Mouse (Mus musculus) C2C12 (cell line): Measurements from ENCODE around the gene Wwp2. TPM values are rescaled to one million over a fixed set of nuclear protein-coding genes. Genes with fewer than 3 reads are reported as not detected.
A peak's percentile ranks its signal among the peaks of the same experiment; 100 is the strongest.

ENCODE experiments used
- H3K27me3 ChIP-seq: one replicate; pipeline ENCODE4 v1.6.1; 2011; ENCODE audit not compliant: control insufficient read depth, insufficient read depth, insufficient read length
- H3K36me3 ChIP-seq: one replicate; pipeline ENCODE4 v1.6.1; 2011; ENCODE audit not compliant: control insufficient read depth, insufficient read depth
- H3K4me3 ChIP-seq: one replicate; pipeline ENCODE4 v1.5.1; 2011; ENCODE audit warnings: mild to moderate bottlenecking, control low read depth; ENCODE audit not compliant: poor library complexity, insufficient read depth, severe bottlenecking
- H3K79me2 ChIP-seq: one replicate; pipeline ENCODE4 v1.6.1; 2011; ENCODE audit not compliant: control insufficient read depth, insufficient read depth
- H3K79me3 ChIP-seq: one replicate; pipeline ENCODE4 v1.6.1; 2011; ENCODE audit warnings: low read depth, control low read depth
- H3ac ChIP-seq: one replicate; pipeline ENCODE3; 2011; ENCODE audit warnings: low read depth; ENCODE audit not compliant: control insufficient read depth, insufficient read length
- CEBPB ChIP-seq: IDR thresholded peaks from one replicate; pipeline ENCODE4 v1.6.1; 2011; ENCODE audit warnings: low read depth, mild to moderate bottlenecking, control low read depth, moderate library complexity
- CTCF ChIP-seq: IDR thresholded peaks from one replicate; pipeline ENCODE4 v1.5.1; 2011; ENCODE audit not compliant: control insufficient read depth, insufficient read depth, insufficient read length
- FOSL1 ChIP-seq: IDR thresholded peaks from one replicate; pipeline ENCODE4 v1.8.0; 2011; ENCODE audit warnings: mild to moderate bottlenecking, low read length; ENCODE audit not compliant: poor library complexity, insufficient read depth, severe bottlenecking
- MAX ChIP-seq: IDR thresholded peaks from one replicate; pipeline ENCODE4 v1.6.1; 2011; ENCODE audit warnings: mild to moderate bottlenecking, control low read depth
- MYOD1 ChIP-seq: IDR thresholded peaks from one replicate; pipeline ENCODE4 v1.6.1; 2011; ENCODE audit warnings: low read depth; ENCODE audit not compliant: control insufficient read depth, insufficient read length
- MYOG ChIP-seq: IDR thresholded peaks from one replicate; pipeline ENCODE4 v1.6.1; 2011; ENCODE audit not compliant: control insufficient read depth, insufficient read length; ENCODE audit errors: extremely low read depth
- USF1 ChIP-seq: IDR thresholded peaks from one replicate; pipeline ENCODE4 v1.6.1; 2011; ENCODE audit warnings: low read depth, mild to moderate bottlenecking, control low read depth, moderate library complexity
- polyA plus RNA-seq: library from polyadenylated mRNA; unstranded; fragments of >200 nt; fragmentation: generic; extraction: Trizol; gene quantifications from one replicate; pipeline ENCODE4 v1.2.1, GENCODE M21; 2012; ENCODE audit warnings: missing spikeins

The Wwp2 gene
- polyA plus RNA-seq, 1 experiment = 78.8 TPM

GRCm38 (mm10) chr8:107544211-107544610, 108.0 kb downstream of the Wwp2 start:
- H3K36me3 ChIP-seq = peaks cover 57% of the 10 kb centered on the region
- TF ChIP-seq CTCF (no peak), MYOD1 (no peak)
- no peak overlapping the region for H3K4me3 ChIP-seq

DNA sequence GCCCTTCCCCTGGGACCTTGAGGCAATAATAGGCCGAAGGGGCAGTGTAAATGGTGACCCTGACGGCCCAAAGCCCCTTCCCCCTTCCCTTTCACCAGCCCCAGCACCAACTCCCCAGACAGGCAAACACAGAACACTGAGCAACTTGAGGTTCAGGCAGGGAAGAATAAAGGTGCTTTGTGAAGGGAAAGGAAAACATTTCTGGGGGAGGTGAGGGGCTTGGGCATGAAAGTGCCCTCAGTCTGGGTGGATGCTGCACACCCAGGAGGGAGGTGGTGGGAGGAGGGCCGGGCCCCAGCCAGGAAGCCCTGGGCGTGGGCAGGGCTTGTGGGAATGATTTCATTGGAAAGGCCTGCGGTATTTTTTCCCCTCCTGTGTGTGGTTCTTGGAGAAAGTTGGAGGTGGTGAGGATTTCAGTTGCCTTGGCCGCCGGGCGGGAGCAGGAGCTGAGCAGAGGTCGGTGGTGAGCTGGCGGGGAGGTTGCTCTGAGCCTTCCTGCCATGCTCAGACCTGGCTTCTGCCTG, 108.5 kb downstream of the Wwp2 start:
- Histone ChIP-seq H3K27me3 (no peaks in the 10 kb centered on the region), H3K36me3 (peaks cover 57% of the 10 kb centered on the region), H3ac (peak overlapping the region; percentile 57), H3K4me3 (peak overlapping the region; percentile 50), H3K79me2 (peaks cover 49% of the 10 kb centered on the region), H3K79me3 (peaks cover 39% of the 10 kb centered on the region)
- TF ChIP-seq CTCF (no peak), MYOG (no peak), MAX (no peak), MYOD1 (no peak), USF1 (no peak), CEBPB (no peak), FOSL1 (no peak)

More at GRCm38 (mm10) chr8:107544211-107544610, 108.0 kb downstream of the Wwp2 start:
- H3K27me3 ChIP-seq = no peaks in the 10 kb centered on the region
- no peak overlapping the region for H3ac ChIP-seq
- peaks cover 39% of the 10 kb centered on the region for H3K79me3 ChIP-seq
- H3K79me2 ChIP-seq = peaks cover 44% of the 10 kb centered on the region

- Histone ChIP-seq H3K4me3 (peak overlapping the region; percentile 50), H3K79me2 (peaks cover 58% of the 10 kb centered on the region), H3K27me3 (no peaks in the 10 kb centered on the region), H3ac (peak overlapping the region; percentile 66), H3K36me3 (peaks cover 57% of the 10 kb centered on the region), H3K79me3 (peaks cover 41% of the 10 kb centered on the region)
- no peak for TF ChIP-seq FOSL1
- TF ChIP-seq MYOD1 = no peak
- no peak for TF ChIP-seq USF1
- no peak for TF ChIP-seq CEBPB
- TF ChIP-seq MAX = no peak
- no peak for TF ChIP-seq MYOG
- no peak for TF ChIP-seq CTCF
Measured at GRCm38 (mm10) chr8:107545621-107546152, 109.5 kb downstream of the Wwp2 start.

DNA sequence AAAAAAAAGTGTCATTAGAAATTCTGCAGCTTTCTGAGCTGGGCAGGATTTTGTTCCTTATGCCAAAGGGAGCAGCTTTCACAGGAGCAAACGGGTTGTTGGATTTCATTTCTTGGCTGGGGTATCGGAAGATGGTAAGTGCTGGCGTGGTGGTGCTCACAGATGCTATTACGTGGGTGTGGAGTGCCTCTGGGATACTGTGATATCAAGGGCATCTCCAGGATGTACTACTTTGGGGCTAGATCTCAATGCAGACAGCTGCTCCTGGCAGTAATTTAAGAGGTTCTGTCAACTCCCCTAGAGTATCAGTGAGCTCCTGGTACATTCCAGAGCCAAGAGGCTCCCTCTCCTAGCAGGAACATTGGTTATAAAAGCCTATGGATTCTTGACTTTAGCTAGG, 110.0 kb downstream of the Wwp2 start:
- TF ChIP-seq MAX = no peak
- no peak for TF ChIP-seq MYOG
- TF ChIP-seq CEBPB = no peak
- TF ChIP-seq MYOD1 = no peak
- TF ChIP-seq CTCF = no peak
- no peak for TF ChIP-seq FOSL1
- no peak for TF ChIP-seq USF1
- Histone ChIP-seq H3K27me3 (no peaks in the 10 kb centered on the region), H3K79me2 (peaks cover 63% of the 10 kb centered on the region), H3K4me3 (peak overlapping the region; percentile 50), H3ac (peak overlapping the region; percentile 50), H3K36me3 (peaks cover 57% of the 10 kb centered on the region), H3K79me3 (peaks cover 41% of the 10 kb centered on the region)

DNA sequence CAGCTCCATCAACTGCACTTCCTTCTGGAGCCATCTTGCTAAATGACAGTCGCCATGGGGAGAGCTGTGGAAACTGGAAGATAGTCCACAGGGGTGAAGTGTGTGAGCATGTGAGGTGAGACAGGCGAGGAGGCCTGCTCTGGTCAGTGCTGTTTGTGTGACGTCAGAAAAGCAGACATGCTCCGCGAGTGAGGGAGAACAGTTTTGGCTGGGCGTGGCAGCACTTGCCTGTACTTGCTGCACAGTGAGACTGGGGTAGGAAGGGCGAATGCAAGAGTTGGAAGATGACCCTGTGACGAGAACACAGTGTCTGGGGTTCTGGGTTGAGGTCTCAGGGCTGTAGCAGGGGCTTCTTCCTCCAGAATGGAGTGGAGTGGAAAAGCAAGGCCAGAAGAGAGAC, 110.7 kb downstream of the Wwp2 start:
- Histone ChIP-seq H3K36me3 (peaks cover 61% of the 10 kb centered on the region), H3K27me3 (no peaks in the 10 kb centered on the region), H3K4me3 (peak overlapping the region; percentile 50)

DNA sequence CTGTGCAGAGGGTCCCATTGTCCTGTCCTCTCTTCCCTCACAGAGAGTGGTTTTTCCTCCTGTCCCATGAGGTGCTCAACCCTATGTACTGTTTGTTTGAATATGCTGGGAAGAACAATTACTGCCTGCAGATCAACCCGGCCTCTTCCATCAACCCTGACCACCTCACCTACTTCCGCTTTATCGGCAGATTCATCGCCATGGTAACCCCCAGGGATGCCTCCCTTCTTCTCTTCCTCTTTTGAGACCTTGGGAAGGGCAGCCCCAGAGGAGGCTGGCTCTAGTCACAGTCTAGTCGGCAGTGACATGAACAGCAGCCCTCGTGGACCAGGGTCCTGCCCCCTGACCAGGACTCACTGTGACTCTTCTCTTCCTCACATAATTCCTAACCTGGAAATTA, 116.1 kb downstream of the Wwp2 start:
- Histone ChIP-seq H3K79me3 (peaks cover 23% of the 10 kb centered on the region), H3K4me3 (no peak overlapping the region), H3K27me3 (no peaks in the 10 kb centered on the region), H3K79me2 (peaks cover 53% of the 10 kb centered on the region), H3ac (no peak overlapping the region), H3K36me3 (peaks cover 98% of the 10 kb centered on the region)
- TF ChIP-seq MAX (no peak), FOSL1 (no peak), MYOD1 (no peak), CEBPB (no peak), USF1 (no peak), CTCF (no peak), MYOG (no peak)

More for the DNA sequence above, 110.7 kb downstream of the Wwp2 start:
- Histone ChIP-seq H3K79me2 (peaks cover 70% of the 10 kb centered on the region), H3ac (peak overlapping the region; percentile 20), H3K79me3 (peaks cover 41% of the 10 kb centered on the region)
- TF ChIP-seq MAX (no peak), CEBPB (no peak), FOSL1 (no peak)
